Mouse (Mus musculus) spleen, adult 2 months (tissue): ENCODE measurements at regions not wholly inside any gene's neighbourhood (a gene's known extent, or its start where the extent isn't known, plus 50 kb on each side); places are given as distances from the start of the nearest gene placed in this dataset.
A peak's percentile ranks its signal among the peaks of the same experiment; 100 is the strongest.

ENCODE experiments used
- DNase-seq, 2 experiments: peaks; one replicate each; pipeline versions ENCODE4 v3.0.0 to v3.0.0-alpha.2; 2012 to 2021; ENCODE audit warnings: low spot score in 2 of 2, low read depth in 1 of 2
- H3K27ac ChIP-seq: fragments of 200-500 bp; 2 replicates; pipeline ENCODE4 v1.5.1; 2012; ENCODE audit warnings: low read length, inconsistent platforms; ENCODE audit not compliant: insufficient read depth
- H3K27me3 ChIP-seq: fragments of 200-500 bp; 2 replicates; pipeline ENCODE4 v1.6.1; 2012; ENCODE audit warnings: mild to moderate bottlenecking, moderate library complexity, low read length, inconsistent platforms; ENCODE audit not compliant: control insufficient read depth, insufficient read depth
- H3K36me3 ChIP-seq: fragments of 200-500 bp; 2 replicates; pipeline ENCODE4 v1.6.1; 2012; ENCODE audit warnings: mild to moderate bottlenecking, low read length, inconsistent platforms; ENCODE audit not compliant: control insufficient read depth, insufficient read depth
- H3K4me1 ChIP-seq: fragments of 200-500 bp; 2 replicates; pipeline ENCODE4 v1.6.1; 2011; ENCODE audit warnings: inconsistent platforms; ENCODE audit not compliant: control insufficient read depth, insufficient read depth, insufficient read length
- H3K4me3 ChIP-seq: fragments of 200-500 bp; 2 replicates; pipeline ENCODE4 v1.5.1; 2011; ENCODE audit warnings: mild to moderate bottlenecking, inconsistent platforms; ENCODE audit not compliant: insufficient read depth, insufficient read length; ENCODE audit errors: extremely low read depth
- CTCF ChIP-seq: fragments of 200-500 bp; IDR thresholded peaks from 2 replicates; pipeline ENCODE4 v1.5.1; 2011; ENCODE audit warnings: mild to moderate bottlenecking, inconsistent platforms; ENCODE audit not compliant: insufficient read depth, insufficient read length, insufficient replicate concordance; ENCODE audit errors: extremely low read depth
- POLR2A ChIP-seq: fragments of 200-500 bp; IDR thresholded peaks from 2 replicates; pipeline ENCODE4 v1.6.1; 2011; ENCODE audit warnings: low read depth, low read length, inconsistent platforms
- WGBS: fragments of 180-500 bp; shearing (Covaris S2); methylation state at CpG from one replicate; pipeline ENCODE4 v1.1.7; 2018; 5-methylcytosine and 5-hydroxymethylcytosine counted together

GRCm38 (mm10) chr12:77949474-77950017 is 244.5 kb upstream of the Gm6657 start:
- TF ChIP-seq POLR2A (no peak), CTCF (no peak)
- peak in 1 of 2 experiments; percentile 1 for DNase-seq
- no peak overlapping the region for H3K27ac ChIP-seq
- H3K27me3 ChIP-seq: no peaks in the 10 kb centered on the region
- no peaks in the 10 kb centered on the region for H3K4me1 ChIP-seq
- 20% methylated on average over 16 of the region's 16 CpGs for WGBS
- H3K4me3 ChIP-seq: no peak overlapping the region
- no peaks in the 10 kb centered on the region for H3K36me3 ChIP-seq

- Histone ChIP-seq H3K27me3 (no peaks in the 10 kb centered on the region), H3K36me3 (no peaks in the 10 kb centered on the region), H3K4me1 (no peaks in the 10 kb centered on the region), H3K4me3 (no peak overlapping the region), H3K27ac (no peak overlapping the region)
- WGBS: 82% methylated on average over 2 of the region's 2 CpGs
- TF ChIP-seq POLR2A: no peak
- TF ChIP-seq CTCF: no peak
- no peak for DNase-seq
Observed at GRCm38 (mm10) chr12:77952492-77952891, 241.6 kb upstream of the Gm6657 start.

GRCm38 (mm10) chr12:77962631-77963030 is 231.4 kb upstream of the Gm6657 start:
- Histone ChIP-seq H3K27me3 (no peaks in the 10 kb centered on the region), H3K27ac (no peak overlapping the region), H3K4me3 (no peak overlapping the region), H3K4me1 (no peaks in the 10 kb centered on the region), H3K36me3 (no peaks in the 10 kb centered on the region)
- TF ChIP-seq CTCF (no peak), POLR2A (no peak)
- no peak for DNase-seq
- 86% methylated on average over 6 of the region's 6 CpGs for WGBS

- H3K27ac ChIP-seq: no peak overlapping the region
- H3K4me1 ChIP-seq: no peaks in the 10 kb centered on the region
- H3K36me3 ChIP-seq: no peaks in the 10 kb centered on the region
- 74% methylated on average over 3 of the region's 3 CpGs for WGBS
- H3K4me3 ChIP-seq: no peak overlapping the region
- DNase-seq: no peak
- no peaks in the 10 kb centered on the region for H3K27me3 ChIP-seq
- TF ChIP-seq CTCF (no peak), POLR2A (no peak)
Observed at GRCm38 (mm10) chr12:77968543-77968942, 225.5 kb upstream of the Gm6657 start.

GRCm38 (mm10) chr12:77970026-77970425 is 224.0 kb upstream of the Gm6657 start:
- no peaks in the 10 kb centered on the region for H3K27me3 ChIP-seq
- H3K36me3 ChIP-seq: no peaks in the 10 kb centered on the region
- no peak for TF ChIP-seq POLR2A
- no peak for TF ChIP-seq CTCF
- H3K4me3 ChIP-seq: no peak overlapping the region
- DNase-seq: no peak
- no peaks in the 10 kb centered on the region for H3K4me1 ChIP-seq
- H3K27ac ChIP-seq: no peak overlapping the region
- WGBS: 92% methylated on average over 1 of the region's 1 CpGs

- Histone ChIP-seq H3K27ac (no peak overlapping the region), H3K4me1 (no peaks in the 10 kb centered on the region), H3K4me3 (no peak overlapping the region), H3K27me3 (no peaks in the 10 kb centered on the region), H3K36me3 (no peaks in the 10 kb centered on the region)
- no peak for DNase-seq
- 92% methylated on average over 4 of the region's 4 CpGs for WGBS
- TF ChIP-seq CTCF (no peak), POLR2A (no peak)
Observed at GRCm38 (mm10) chr12:77972165-77972564, 221.9 kb upstream of the Gm6657 start.

GRCm38 (mm10) chr12:77976952-77977351 is 217.1 kb upstream of the Gm6657 start:
- no peak overlapping the region for H3K4me3 ChIP-seq
- H3K4me1 ChIP-seq: no peaks in the 10 kb centered on the region
- H3K27me3 ChIP-seq: no peaks in the 10 kb centered on the region
- no peak for TF ChIP-seq CTCF
- no peak for TF ChIP-seq POLR2A
- no peak for DNase-seq
- H3K36me3 ChIP-seq: no peaks in the 10 kb centered on the region
- 78% methylated on average over 2 of the region's 2 CpGs for WGBS
- H3K27ac ChIP-seq: no peak overlapping the region

- no peak for TF ChIP-seq CTCF
- no peak for TF ChIP-seq POLR2A
- 73% methylated on average over 8 of the region's 8 CpGs for WGBS
- H3K36me3 ChIP-seq: no peaks in the 10 kb centered on the region
- no peaks in the 10 kb centered on the region for H3K27me3 ChIP-seq
- H3K27ac ChIP-seq: no peak overlapping the region
- no peak for DNase-seq
- H3K4me1 ChIP-seq: no peaks in the 10 kb centered on the region
- no peak overlapping the region for H3K4me3 ChIP-seq
Observed at GRCm38 (mm10) chr12:77986738-77987137, 207.3 kb upstream of the Gm6657 start.
